Mouse (Mus musculus) erythroblast, embryonic 14.5 days (primary cell): ENCODE data around the gene Gm10842. TPM values are rescaled to one million over a fixed set of nuclear protein-coding genes. Genes with fewer than 3 reads are reported as not detected.
"Not testable (repeated sequence)": the region's sequence is repeated elsewhere in the genome, so short reads cannot be mapped to it uniquely, and the experiment has no call there.

Experiments used
- H3K27me3 ChIP-seq: 2 replicates; pipeline ENCODE4 v1.6.1; 2012; ENCODE audit warnings: inconsistent platforms; ENCODE audit not compliant: control insufficient read depth
- H3K36me3 ChIP-seq: 2 replicates; pipeline ENCODE4 v1.6.1; 2012; ENCODE audit warnings: mild to moderate bottlenecking, inconsistent platforms; ENCODE audit not compliant: control insufficient read depth
- H3K4me1 ChIP-seq: 2 replicates; pipeline ENCODE4 v1.6.1; 2012; ENCODE audit warnings: inconsistent platforms; ENCODE audit not compliant: control insufficient read depth
- H3K4me3 ChIP-seq: replicated peaks from 2 replicates; pipeline ENCODE3; 2012; ENCODE audit warnings: moderate library complexity, mild to moderate bottlenecking, inconsistent platforms
- H3K9me3 ChIP-seq: 2 replicates; pipeline ENCODE4 v1.6.1; 2012; ENCODE audit warnings: low read length, inconsistent platforms, mixed read lengths; ENCODE audit not compliant: control insufficient read depth
- GATA1 ChIP-seq: IDR thresholded peaks from 2 replicates; pipeline ENCODE4 v1.6.1; 2012; ENCODE audit warnings: low read length, inconsistent platforms, mixed read lengths
- TAL1 ChIP-seq: IDR thresholded peaks from 3 replicates; pipeline ENCODE4 v1.6.1; 2012; ENCODE audit warnings: low read length, inconsistent platforms, mixed read lengths
- polyA plus RNA-seq: library from polyadenylated mRNA; stranded (reverse); fragments of >175 nt; gene quantifications from 2 replicates; pipeline ENCODE4 v1.2.3, GENCODE M21; 2012

Gm10842 gene
- not detected in 2 replicates for polyA plus RNA-seq

DNA sequence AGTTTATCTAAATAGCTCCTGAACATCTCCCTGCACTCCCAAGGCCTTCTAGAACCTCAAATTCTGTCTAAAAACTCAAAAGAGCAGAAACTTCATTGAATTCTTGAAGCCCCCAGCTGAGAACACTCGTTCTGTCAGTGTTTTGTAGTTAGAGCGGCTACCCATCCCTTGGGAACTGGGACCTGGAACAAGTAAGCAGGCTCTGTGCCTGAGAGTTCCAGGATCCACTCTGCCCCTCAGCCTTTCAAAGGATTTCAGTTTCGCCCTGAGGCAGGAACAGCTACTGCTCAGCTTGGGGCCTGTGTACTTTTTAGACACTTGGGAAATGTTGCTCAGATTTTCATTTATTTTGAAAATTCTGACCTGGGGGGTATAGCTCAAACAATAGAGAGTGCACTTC lies at the start of gene Gm10842:
TSS of gene Gm10842 (plus strand) at position 301 of the 400 bp plus-strand sequence.
- Histone ChIP-seq H3K9me3 (no peaks in the 10 kb centered on the region), H3K27me3 (no peaks in the 10 kb centered on the region), H3K4me3 (no peak within 1 kb of the TSS), H3K4me1 (peaks cover 72% of the 10 kb centered on the region), H3K36me3 (peaks cover 4% of the 10 kb centered on the region)
- no peak for TF ChIP-seq GATA1
- TF ChIP-seq TAL1 = no peak

DNA sequence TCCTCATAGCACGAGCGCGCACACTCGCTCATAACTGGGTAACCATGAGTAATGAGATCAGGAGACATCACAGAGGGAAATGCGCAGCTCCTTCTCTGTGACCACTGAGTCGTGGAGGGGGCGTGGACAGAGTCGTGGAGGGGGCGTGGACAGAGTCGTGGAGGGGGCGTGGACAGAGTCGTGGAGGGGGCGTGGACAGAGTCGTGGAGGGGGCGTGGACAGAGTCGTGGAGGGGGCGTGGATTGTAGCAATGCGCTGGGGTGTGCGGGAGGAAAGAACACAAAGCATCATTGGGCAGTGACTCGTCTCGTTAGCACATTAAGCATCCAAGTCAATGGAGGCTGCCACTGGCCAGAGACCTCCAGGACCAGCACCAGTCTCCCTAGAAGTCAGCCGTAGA lies 34.2 kb upstream of the Gm10842 start:
- not testable (repeated sequence) for H3K9me3 ChIP-seq, H3K27me3 ChIP-seq, H3K4me3 ChIP-seq, H3K4me1 ChIP-seq, H3K36me3 ChIP-seq

DNA sequence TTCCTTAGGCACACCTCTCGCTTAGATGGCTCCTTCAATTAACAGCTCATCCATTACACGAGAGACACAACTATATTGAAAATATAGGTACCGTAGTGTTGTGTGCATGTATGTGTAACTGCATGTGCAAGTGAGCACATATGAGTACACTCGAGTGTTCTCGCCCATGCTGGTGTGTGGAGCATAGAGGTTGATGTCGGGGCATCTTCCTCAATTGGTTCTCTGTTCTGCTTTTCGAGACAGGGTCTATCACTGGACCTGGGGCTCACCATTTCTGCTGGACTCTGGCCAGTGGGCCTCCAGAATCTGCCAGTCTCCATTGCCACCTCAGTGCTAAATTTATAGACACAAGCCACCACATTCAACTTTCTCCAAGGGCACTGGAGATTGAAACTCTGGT lies 28.9 kb upstream of the Gm10842 start:
- H3K4me3 ChIP-seq = no peak overlapping the region
- no peaks in the 10 kb centered on the region for H3K36me3 ChIP-seq
- no peaks in the 10 kb centered on the region for H3K9me3 ChIP-seq
- peaks cover 8% of the 10 kb centered on the region for H3K4me1 ChIP-seq
- TF ChIP-seq GATA1 = no peak
- TF ChIP-seq TAL1 = no peak
- H3K27me3 ChIP-seq = peaks cover 2% of the 10 kb centered on the region; the same call in 1 of the 2 replicates

DNA sequence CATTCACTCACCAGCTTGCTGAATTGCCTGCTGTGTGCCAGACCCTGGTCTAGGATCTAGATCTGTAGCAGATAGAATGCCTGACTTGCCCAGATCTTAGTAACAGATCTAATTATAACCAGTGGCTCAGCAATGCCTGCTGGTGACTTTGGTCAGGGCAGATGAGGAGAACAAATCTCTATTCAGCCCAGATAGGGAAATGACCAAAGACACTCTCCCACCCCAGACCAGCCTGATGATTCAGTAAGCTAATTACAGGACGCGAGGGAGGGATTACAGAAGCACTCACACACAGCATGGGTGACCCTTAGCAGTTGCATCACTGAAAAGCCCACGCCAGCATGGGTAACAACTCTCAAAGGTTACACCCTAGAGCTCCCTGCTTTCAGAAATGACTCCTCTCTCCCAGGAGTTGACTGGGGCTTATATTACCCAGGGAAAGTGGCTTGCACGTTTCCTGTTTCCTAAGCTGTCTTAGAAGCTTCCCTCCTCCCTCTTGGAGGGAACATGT lies 26.1 kb upstream of the Gm10842 start:
- peaks cover 22% of the 10 kb centered on the region for H3K4me1 ChIP-seq
- H3K4me3 ChIP-seq = no peak overlapping the region
- TF ChIP-seq GATA1 (no peak), TAL1 (no peak)
- no peaks in the 10 kb centered on the region for H3K36me3 ChIP-seq
- H3K9me3 ChIP-seq = peaks cover 2% of the 10 kb centered on the region; the same call in 1 of the 2 replicates
- peaks cover 2% of the 10 kb centered on the region; the same call in 1 of the 2 replicates for H3K27me3 ChIP-seq

DNA sequence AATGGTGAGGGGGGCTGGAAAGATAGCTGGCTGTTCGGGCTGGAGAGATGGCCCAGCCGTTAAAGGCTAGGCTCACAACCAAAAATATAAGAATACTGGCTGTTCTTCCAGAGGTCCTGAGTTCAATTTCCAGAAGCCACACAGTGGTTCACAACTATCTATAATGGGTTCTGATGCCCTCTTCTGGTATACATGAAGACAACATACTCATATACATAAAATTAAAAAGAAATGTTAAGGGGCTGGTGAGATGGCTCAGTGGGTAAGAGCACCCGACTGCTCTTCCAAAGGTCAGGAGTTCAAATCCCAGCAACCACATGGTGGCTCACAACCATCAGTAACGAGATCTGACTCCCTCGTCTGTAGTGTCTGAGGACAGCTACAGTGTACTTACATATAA lies 24.9 kb upstream of the Gm10842 start:
- peaks cover 32% of the 10 kb centered on the region for H3K4me1 ChIP-seq
- not testable (repeated sequence) for H3K36me3 ChIP-seq, H3K4me3 ChIP-seq, H3K27me3 ChIP-seq, H3K9me3 ChIP-seq

DNA sequence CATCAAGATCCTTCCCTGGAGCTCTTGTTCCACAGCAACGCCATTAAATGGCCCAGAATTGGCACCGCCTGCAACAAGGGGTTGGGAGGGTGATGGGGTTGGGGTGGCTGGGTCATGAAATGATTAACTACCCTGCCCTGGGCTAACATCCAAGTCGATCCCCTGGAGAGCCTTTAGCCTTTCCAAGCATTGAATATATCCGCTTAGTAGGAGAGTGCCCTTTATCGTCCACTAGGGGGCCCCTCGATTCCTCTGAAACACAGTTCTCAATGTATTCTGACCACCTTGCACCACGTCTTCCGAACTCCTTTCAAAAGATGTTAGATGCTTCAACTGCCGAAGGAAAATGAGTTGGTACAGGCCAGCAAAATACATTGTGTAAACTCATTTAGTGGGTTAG lies 22.7 kb upstream of the Gm10842 start:
- no peaks in the 10 kb centered on the region; the same call in 1 of the 2 replicates for H3K27me3 ChIP-seq
- peaks cover 4% of the 10 kb centered on the region; the same call in 1 of the 2 replicates for H3K9me3 ChIP-seq
- H3K4me3 ChIP-seq = peak overlapping the region; percentile 35
- TF ChIP-seq TAL1 = no peak
- TF ChIP-seq GATA1 = no peak
- H3K36me3 ChIP-seq = peaks cover 8% of the 10 kb centered on the region
- H3K4me1 ChIP-seq = peaks cover 51% of the 10 kb centered on the region

DNA sequence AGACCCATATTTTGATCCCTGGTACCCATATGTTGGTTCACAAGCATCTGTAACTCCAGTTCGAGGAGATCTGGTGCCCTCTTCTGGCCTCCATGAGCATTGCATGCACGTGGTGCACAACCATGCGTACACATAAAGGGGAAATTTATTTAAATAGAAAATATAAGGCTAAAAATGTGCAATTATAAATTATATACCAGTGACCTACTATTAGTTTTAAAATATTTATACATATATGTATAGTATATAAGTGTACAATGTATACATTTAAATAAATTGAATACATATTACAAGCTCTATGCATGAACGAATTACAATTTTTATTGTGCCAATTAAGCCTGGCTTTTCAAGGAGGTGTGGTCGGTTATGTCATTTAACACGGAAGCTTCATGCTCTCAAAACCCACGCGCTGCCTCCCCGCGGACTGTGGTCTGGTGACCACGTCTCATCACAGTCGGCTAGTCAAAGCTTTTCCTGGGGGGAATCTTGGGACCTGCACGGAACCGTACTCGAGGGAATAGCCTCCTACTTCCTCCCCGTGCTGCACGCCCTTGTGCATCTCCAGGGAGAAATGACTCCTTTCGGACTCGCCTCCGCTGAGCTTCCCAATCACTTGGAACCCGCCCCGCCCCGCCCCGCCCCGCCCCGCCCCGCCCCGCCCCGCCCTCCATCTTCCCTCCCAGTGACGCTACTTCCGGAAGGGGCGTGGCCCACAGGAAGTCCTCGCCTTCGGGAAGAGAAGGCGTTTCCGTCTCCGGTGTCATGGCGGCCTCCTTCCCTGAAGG lies 20.8 kb upstream of the Gm10842 start, which contains the start of gene Mettl2:
TSS of gene Mettl2 (plus strand) at position 691 of the 785 bp plus-strand sequence.
- peak within 1 kb of the TSS; percentile 89 for H3K4me3 ChIP-seq
- peaks cover 56% of the 10 kb centered on the region for H3K4me1 ChIP-seq
- no peaks in the 10 kb centered on the region for H3K27me3 ChIP-seq
- peaks cover 27% of the 10 kb centered on the region for H3K36me3 ChIP-seq
- TF ChIP-seq GATA1 = no peak
- TF ChIP-seq TAL1 = no peak
- H3K9me3 ChIP-seq = peaks cover 4% of the 10 kb centered on the region; the same call in 1 of the 2 replicates

DNA sequence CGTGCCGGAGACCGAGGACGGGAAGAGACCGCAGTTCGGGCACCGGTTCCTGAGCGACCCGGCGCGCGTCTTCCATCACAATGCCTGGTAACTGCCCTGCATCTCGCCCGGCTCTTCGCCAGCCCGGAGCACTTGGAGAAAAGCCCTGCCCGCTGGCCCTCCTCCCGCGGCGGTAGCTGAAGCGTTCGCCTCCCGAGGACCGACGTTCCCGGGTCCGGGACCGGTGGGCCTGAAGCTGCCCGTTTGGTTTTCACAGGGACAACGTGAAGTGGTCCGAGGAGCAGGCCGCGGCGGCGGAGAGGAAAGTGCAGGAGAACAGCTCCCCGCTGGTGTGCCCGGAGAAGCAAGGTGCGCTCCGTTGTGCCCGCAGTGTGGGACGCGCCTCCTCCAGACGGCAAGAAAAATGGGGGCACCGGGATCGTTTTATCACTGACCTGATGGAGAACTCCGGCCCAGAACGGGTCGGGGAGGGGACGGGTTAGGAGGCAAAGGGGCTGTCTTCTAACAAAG lies 20.1 kb upstream of the Gm10842 start:
- peaks cover 4% of the 10 kb centered on the region; the same call in 1 of the 2 replicates for H3K9me3 ChIP-seq
- TF ChIP-seq GATA1 = no peak
- TF ChIP-seq TAL1 = no peak
- peak overlapping the region; percentile 89 for H3K4me3 ChIP-seq
- peaks cover 56% of the 10 kb centered on the region for H3K4me1 ChIP-seq
- no peaks in the 10 kb centered on the region for H3K27me3 ChIP-seq
- H3K36me3 ChIP-seq = peaks cover 34% of the 10 kb centered on the region

DNA sequence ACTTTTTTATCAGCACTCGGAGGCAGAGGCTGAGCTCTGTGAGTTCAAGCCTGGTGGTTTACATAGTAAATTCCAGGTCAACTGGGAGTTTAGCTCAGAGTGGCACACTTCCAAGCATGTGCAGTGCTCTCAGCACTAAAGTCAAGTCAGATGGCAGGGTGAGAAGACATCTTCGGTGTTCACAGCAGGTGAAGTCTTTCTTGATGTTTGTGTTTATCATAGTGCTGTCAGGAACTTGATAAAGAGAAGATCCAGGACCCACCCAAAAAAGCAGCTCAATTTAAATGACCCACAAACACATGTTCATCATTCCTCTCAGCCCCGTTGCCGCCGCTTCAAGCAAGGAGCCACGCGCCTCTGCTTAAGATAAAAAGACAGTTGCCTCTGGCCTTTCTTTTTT lies 11.0 kb upstream of the Gm10842 start:
- Histone ChIP-seq H3K36me3 (peaks cover 97% of the 10 kb centered on the region), H3K9me3 (peaks cover 6% of the 10 kb centered on the region), H3K27me3 (no peaks in the 10 kb centered on the region), H3K4me3 (no peak overlapping the region), H3K4me1 (peaks cover 40% of the 10 kb centered on the region)
- TF ChIP-seq GATA1 = no peak
- TF ChIP-seq TAL1 = no peak

DNA sequence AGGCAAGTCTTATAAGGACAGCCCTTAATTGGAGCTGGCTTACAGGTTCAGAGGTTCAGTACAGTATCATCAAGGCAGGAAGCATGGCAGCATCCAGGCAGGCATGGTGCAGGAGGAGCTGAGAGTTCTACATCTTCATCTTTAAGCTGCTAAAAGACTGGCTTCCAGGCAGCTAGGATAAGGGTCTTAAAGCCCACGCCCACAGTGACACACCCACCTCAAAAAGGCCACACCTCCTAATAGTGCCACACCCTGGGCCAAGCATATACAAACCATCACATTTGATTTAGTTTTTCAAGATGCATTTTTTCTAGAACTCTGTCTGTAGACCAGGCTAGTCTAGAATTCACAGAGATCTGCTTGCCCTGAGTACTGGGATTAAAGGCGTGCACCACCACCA lies 9.4 kb upstream of the Gm10842 start:
- peaks cover 50% of the 10 kb centered on the region for H3K4me1 ChIP-seq
- H3K9me3 ChIP-seq, H3K4me3 ChIP-seq, H3K27me3 ChIP-seq: not testable (repeated sequence)
- H3K36me3 ChIP-seq = peaks cover 92% of the 10 kb centered on the region
